Mouse (Mus musculus): ENCODE results near the gene Etl4.

Etl4 gene

DNA sequence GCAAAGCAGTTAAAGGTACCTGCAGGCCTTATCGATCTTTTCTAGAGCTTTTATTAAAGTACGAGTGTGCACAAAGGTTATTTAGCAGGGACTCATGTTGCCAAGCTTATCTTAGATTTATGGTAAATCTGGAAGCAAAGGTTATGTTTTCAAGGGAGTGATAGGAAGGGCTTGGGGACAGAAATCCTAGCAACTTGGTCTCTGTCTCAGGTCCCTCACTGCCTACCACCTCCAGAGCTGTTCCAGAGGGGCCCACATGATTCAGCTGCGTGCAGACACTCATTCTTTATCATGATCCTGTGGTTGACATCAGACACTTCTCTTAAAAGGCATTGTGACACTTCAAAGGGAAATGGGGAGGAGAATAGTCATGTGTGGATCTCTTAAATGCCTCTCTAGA lies 783.3 kb downstream of the Etl4 start:
- no peak for DNase-seq (ENCODE audit: low read depth, low spot score)

DNA sequence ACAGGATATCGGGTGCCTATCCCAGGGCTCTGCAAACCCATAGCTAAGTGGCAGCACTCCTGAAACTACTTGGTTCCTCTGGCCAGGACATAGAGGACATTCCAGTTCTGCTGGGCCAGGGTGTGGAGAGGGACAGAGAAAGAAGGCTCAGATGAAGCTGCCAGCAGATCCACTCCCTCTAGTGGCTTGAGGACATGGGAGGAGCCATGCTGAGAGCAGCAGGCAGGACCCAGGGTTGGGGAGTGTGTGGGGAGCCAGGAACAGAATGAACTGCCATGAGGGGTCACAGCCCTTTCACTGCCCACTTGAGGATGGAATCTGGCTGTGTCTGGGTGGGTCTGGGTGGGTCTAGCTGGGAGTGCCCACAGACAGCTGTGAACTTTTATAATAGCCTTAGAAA lies 784.2 kb downstream of the Etl4 start:
- DNase-seq (ENCODE audit: low read depth, low spot score) = no peak

DNA sequence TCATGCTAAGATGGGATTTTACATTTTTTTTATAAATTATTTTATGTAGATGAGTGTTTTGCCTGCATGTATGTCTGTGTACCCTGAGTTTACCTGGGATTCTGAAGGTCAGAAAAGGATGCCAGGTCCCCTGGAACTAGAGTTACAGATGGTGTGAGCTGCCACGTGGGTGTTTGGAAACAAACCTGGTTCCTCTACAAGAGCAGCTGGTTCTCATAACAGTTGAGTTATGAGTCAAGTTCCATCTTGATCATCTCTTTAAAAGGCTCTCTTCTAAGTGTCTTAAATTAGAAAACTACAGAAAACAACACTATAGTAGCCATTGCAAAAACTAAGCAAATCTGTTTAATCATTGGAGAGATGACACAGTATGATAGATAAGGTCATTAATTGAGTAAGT lies 788.1 kb downstream of the Etl4 start:
- DNase-seq (ENCODE audit: low read depth, low spot score) = no peak

DNA sequence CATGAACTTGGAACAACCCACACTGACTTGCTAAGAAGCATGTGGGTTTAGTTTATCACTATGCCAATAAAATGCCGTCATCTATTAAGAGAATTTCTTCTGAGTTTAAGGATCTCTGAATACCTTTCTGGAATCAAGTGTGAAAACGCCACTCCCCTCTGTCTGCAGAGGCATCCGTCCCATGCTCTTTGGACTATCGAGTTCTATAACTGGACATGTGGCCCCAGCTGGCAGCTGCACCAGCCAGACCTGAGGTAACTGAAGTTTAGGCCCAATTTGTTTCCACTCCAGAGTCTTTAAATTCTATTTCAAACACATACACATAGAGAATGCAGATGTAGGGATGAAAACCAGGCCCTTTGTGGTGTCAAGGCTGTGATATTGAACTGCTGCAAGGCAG lies 795.5 kb downstream of the Etl4 start:
- DNase-seq (ENCODE audit: low read depth, low spot score) = no peak

DNA sequence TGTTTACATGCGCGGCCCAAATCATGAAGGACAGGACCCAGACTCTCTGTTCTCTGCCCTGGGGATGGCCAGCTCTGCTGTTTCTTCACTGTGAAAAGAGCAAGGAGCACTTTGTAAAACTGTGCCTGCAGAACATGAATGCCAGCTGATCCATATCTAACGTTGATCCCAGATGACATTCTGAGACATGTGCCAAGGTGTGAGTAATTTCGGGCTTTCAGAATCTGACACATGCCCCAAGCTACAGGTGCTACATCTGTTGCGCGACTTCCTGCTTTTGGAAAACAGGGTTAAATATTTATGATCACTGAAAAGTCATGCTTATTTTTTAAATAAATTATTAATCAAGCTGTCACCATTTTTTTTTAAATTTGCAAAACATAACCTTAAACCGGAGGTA lies 801.0 kb downstream of the Etl4 start:
- DNase-seq (ENCODE audit: low read depth, low spot score) = no peak

DNA sequence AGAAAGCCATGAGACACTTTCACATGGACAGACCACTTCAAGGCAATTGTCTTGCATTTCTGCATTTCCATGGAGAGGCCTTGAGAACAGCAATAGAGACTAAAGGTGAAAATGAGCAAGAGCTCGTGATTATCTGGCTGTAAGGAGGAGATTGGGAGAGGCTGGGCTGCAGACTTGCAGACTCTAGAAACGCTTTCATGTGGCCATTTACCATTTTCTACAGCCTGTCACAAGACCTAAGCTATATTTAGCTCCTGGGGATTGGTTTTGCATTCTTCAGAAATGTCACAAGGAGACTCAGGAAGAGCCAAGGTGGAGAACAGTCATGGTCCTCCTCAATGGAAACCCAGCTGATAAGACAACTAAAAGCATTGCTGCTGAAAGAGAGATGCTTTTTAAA lies 801.4 kb downstream of the Etl4 start:
- no peak for DNase-seq (ENCODE audit: low read depth, low spot score)

DNA sequence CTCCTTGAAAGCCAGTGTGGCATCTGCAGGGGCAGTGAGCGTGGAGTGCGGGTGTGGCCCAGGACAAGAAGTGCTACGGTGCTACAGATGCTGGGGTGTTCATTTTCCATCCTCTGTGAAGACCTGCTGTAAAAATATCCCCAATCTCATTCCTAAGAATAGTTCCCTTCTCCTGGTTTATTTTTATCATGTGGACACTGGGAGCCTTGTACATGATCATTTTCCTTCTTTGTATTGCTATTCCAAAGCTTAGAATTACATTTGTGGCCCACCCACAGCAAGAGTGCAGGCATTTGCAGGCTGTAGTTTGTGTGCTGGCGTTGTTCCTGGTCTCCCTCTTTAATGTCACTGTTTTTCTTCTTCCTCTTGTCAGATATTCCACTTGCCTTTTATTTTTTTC lies 809.5 kb downstream of the Etl4 start:
- DNase-seq (ENCODE audit: low read depth, low spot score) = no peak

DNA sequence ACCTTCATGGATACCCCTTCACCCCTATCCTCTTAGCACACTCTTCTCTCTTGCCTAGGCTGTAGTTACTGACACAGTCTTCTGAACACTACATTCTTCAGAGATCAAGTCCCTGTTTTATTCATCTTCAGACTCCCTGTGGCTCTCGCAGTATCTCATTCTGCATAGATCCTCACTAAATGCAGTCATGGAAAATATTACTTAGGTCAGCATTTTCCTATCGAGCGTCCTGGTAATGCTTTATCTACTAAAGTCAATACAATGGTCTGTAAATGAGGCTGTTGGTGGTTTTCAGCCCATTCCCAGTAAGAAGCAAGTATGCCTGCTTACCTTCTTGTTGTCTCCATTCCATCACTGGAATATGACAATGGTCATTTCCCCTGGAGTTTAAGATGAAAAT lies 811.5 kb downstream of the Etl4 start:
- no peak for DNase-seq (ENCODE audit: low read depth, low spot score)

DNA sequence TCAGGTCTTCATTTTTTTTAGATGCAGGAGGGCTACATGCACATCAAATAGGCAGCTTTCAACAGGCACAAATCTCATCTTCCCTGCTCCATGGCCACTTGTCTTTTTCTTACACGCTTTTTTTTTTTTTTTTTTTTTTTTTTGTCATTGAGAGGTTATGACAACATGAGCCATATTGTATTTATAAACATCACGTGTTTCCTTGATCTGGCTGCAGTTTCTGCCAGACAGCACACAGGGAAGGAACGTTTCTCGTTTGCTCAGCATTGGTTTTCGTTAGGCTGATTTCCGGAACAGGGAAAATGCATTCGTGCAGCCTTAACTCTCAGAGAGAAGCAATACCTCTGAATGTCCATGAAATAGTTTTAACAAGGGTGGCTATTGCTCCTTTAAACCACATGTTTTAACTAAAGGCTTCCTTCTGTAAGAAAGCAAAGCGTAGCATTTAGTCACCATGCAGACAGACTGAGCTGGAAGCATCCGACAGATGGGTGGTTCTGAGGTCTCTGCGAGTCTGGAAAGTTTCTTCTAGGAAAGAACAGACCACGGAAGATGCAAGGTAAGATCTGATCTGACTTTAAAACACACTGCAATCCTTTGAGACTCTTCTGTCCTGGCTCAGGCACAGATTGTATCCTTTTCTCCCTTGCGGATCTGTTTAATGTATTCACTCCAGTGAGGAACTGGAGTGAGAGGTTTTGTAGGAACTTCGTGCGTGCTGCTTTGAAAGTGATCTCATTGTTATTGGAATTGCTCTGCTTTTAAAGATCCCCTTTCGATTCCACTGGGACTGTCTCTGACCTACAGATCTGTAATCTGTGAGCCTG lies 812.8 kb downstream of the Etl4 start:
- no peak for DNase-seq (ENCODE audit: low read depth, low spot score)

DNA sequence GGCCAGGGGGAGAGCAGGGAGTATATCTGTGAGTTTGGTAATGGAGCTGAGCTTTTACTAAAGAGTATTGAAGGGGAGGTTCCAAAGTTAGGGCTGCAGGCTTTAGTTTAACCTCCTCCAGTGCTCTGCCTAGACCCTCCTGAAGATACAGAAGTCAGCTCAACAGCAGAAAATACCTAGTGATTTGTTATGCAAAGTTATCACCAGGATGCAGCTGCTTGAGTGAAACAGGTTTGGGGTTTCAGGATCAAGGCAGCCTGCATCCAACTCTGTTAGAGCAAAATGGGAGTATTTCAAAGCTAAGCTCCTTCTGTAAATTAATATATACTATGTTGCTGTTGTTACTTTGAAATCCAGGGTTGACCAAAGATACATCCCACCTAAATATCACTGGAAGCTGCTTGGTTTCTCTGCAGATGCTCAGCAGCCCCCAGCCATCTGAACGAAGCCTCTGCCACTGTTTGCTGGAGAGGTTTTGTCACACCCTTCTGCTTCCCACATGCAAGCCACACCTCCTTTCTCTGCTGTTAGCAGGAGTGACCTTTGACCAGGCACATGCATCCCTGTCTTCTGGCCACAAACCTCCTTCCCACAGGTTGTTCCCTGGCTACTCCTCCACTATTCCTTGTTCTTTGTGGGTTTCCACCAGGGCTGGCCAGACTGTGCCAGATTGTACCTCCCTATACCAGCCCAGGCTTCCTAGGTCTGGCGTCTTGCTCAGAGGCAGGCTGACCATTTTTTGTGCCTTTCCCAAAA lies 814.6 kb downstream of the Etl4 start:
- no peak for DNase-seq (ENCODE audit: low read depth, low spot score)

DNA sequence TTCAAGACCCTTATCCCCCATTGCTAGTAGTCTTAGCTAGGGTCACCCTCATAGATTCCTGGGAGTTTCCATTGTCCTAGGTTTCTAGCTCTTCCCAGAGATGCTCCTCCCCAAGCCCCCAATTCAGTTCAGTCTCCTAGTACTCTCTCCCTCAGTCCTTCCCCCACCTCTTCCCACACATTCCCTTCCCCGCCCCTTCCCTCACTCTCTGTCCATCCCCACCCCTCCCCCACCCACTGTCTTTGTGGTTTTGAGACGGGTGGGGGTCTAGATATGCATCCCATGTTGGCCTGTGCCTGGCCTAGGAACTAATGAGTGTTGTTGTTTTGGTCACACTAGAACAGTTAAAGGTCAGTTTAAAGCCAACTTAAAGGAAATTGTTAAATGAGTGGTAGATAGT lies 817.4 kb downstream of the Etl4 start:
- DNase-seq (ENCODE audit: low read depth, low spot score) = no peak

DNA sequence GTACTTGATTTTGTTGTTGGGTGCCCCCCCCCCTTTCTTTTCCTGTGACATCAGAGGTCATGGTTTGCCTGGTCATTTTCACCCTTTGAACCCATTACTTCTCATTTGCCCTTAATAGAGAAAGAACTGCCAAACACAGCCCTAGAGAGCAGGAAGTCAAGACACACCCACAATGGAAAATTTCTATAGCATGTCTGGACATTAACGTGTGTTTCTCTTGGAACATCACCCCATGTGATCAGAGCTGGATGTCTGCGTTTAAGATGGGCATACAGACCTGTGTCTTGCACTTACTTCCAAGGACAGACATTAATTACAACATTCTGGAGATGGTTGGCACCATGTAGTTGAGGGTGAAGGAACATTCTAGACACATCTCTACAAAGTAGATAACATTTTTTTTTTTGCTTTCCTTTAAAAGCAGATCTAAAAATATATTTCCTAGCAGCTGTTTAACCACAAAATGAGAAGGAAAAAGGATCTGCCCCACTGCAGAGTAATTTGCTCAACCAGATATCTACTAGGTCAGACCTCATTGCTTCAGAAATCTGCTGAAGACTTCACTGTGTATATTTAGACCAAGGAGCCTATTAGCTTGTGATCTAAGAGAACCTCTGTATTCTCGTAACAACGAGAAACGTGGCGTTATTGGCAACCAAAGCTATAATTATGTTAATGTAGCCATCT lies 818.3 kb downstream of the Etl4 start:
- DNase-seq (ENCODE audit: low read depth, low spot score) = no peak

DNA sequence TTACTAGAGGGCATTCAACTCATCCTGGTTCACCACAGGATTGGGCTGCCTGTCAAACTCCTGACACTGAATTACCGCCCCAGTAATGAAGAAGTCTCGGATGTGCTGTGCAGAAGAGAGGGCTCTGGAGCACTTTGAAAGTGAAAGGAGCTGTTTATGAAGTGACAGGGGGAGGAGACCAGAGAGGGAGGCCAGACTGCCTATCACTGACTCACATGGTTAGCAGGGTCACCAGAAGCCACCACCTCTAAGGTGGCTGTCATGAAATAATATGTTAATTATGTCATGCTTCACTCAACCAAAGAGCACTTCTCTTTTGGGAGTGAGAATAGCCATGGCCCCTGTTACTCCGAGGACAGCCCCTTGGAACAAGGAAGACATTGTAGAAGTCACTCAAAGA lies 825.9 kb downstream of the Etl4 start:
- no peak for DNase-seq (ENCODE audit: low read depth, low spot score)

DNA sequence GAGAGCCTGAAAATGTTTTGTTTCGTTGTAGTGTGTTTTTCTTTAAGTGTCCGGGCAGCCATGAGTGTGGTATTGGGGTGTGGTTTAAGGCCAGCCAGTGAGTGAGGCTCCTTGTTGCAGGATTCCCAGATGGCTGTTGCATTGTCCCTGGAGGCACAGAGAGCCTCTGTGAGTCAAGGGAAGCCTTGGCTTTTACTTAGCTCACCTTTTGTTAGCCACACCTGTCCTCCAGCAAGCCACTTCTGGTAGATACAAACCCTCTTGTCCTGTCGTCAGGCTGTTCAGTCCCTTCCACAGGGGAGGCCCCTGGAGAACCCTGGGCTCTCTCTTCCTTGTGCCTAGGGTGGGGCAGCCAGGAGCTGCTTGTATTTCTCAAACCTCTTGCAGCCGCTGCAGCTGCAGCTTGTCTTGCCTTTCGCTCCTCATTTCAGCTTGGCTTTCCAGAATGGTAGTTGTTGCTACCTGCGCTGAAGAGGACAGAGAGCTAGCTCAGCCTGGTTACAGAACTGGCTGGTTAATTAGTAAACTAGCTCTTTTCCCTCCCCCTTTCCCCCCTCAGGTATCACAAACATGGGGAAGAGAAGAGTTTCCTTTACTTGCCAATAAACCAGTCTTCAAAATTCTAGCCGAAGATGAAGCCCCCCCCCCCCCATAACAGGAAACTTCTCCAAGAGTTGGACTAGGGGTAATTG lies 826.9 kb downstream of the Etl4 start:
- no peak for DNase-seq (ENCODE audit: low read depth, low spot score)

DNA sequence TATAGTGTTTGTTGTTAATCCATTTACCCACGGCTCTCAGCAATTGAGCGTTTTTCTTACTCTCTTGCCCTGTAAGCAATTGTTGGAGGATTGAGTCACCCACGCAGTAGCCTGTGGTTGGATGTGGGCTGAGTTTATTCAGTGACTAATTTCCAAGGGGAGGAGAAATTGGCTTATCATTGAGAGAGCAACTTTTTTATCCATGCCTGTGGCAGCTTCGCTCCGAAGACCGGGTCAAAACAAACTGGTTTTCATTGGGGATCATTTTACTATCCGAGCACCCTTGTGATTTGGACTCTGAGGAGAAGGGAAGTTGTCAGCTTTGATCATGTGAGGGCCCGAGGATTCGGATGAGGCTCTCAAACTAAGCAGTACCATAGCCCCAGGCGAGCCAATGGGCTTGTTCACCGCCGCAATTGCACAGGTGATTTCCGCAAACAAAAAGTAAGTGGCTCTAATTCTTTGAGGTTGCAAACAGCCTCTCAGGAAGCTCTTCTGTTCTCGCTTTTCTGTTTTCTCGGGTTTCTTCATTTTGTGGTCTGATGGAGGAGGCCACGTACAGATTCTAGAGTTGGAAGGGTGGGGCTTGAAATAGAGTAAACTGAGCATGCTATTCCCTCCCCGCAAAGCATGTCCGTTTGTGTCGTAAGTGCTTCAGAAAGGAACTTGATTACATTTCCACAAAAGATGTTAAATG lies 827.7 kb downstream of the Etl4 start:
- no peak for DNase-seq (ENCODE audit: low read depth, low spot score)

DNA sequence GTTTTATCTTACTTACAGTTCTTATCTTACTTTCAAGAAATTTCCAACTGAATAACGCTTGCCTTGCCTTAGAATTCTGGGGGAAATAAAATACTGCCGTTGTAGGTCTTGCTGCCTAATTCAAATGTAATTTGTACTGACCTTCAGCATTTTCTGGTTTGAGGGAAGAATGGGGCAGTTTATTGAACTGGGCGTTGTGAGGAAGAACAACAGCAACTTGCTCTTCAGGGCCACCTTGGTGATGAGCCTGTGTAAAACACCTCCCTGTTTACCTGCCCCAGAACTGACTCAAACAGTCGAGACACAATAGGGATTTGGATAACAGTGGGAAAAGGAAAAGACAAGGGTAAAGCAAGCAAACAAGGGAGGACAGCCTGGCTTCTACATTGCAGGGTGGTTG lies 828.3 kb downstream of the Etl4 start:
- no peak for DNase-seq (ENCODE audit: low read depth, low spot score)

DNA sequence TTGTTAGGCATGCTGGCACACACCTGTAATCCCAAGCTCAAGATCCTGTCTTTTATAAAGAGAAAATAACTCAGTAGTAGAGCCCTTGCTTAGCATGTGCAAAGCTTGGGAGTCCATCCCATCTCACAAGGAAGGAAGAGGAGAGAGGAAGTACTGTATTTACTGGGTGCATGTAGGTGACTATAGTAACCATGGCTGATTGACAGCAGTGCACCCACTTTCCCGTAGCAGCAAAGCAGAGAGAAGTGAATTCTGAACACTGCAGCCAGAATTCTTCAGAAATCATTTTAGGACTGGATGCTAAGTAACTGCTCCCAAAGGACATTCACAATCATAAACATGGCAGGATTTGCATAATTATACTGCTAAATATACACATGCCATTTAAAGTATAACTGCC lies 838.1 kb downstream of the Etl4 start:
- no peak for DNase-seq (ENCODE audit: low read depth, low spot score)

DNA sequence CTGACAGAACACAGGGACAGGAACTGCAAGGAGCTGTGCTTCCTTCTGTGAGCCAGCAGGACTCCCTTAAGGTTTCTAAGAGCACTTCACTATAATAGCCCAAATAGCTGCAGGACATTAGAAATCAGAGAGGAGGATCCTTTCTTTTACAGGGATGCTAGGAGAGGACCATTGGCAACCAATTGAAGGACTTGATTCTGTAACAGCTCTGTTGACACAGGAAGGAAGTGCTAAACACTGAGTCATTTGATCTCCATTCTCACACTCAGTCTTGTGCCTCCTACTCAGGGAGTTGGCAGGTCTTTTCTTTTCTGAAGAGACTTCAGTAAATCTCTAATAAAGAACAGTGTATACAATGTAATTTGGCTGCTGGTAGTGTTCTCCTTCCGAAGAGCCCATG lies 838.9 kb downstream of the Etl4 start:
- DNase-seq (ENCODE audit: low read depth, low spot score) = no peak

DNA sequence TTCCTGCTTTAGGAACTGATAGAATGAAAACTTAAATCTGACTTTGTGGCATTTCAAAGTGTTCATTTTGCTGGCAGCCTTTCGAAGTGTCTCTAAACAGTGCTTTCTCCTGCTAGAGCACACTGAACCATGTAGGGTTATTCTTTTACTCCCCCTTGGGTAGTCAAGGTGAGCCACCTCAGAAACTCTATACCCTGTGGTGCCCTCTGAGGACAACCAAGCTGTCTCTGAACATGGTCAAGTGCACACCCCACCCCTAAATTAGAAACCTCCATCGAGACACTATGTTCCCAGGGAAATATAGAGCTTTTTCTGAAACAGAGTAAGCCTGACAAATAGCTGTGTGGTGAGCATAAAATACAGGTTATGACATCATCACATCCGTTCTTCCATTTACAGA lies 840.1 kb downstream of the Etl4 start:
- DNase-seq (ENCODE audit: low read depth, low spot score) = no peak

DNA sequence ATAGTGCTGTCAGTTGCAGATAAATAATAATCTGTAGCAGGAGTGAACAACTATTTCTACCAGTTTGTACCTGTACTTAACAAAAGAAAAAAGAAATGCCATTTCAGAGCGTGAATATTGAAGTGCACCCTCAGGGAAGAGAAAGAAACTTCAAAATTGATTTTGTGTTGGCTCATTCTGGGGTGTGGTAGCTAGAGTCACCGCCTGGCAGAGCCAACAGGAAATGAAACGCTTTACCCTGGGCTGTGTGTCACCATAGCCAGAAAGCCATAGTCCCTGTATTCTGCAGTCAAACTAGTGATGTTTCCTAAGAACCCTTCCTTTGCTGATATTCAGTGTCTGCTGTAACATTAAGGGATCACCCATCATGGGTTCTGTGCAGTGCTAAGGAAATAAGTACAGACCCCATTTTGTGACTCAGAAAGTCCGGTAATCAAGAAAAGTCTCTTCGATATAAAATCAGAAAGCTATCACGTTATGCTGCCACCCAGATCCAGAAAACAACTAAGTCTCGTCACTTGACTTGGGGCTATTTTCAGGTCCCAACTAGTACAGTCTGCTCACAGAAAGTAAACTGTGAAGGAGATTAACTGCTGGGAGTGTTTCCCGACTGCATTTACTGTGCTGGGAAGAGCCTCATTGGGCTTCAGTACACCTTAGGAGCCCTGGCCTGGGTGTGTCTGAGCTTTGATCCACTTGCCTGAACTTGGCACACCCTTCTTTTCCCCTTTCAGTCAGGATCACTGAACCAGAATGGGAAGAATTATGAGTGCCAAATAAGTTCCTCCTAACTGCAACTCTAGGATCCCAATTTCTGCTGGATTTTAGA lies 843.9 kb downstream of the Etl4 start:
- DNase-seq (ENCODE audit: low read depth, low spot score) = no peak

DNA sequence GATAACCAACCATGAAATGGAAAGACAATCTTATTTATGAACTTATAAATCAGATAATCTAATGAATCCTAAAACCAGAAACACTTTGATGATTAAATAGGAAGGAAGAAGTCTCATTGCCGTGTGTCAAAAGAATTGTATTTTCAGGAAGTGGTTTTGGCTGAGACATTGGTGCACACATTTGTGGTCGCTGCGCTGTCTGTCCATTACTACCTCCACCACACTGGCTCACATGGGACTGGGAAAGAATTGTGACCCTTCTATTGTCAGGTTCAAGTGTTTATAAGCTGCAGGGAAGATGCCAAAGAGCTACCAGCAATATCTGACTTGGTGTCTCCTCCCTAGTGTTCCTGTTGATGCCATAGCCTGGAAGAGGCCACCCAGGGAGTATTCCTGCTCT lies 847.4 kb downstream of the Etl4 start:
- DNase-seq (ENCODE audit: low read depth, low spot score) = no peak

Data from c-Kit-negative CD71-positive TER-119-positive erythroid progenitor cells, embryonic 14.5 days (primary cell).